Mouse (Mus musculus) MEL (cell line): ENCODE data around the gene Rhpn2. TPM values are rescaled to one million over a fixed set of nuclear protein-coding genes. Genes with fewer than 3 reads are reported as not detected.
A peak's percentile ranks its signal among the peaks of the same experiment; 100 is the strongest.

ENCODE experiments used
- DNase-seq: peaks from one replicate; pipeline ENCODE4 v3.0.0; 2011; ENCODE audit warnings: low read depth, low spot score
- H3K27ac ChIP-seq: 2 replicates; pipeline ENCODE4 v1.5.1; 2012; ENCODE audit warnings: low read depth, mild to moderate bottlenecking, control low read depth, low read length, moderate library complexity; ENCODE audit not compliant: control insufficient read depth
- H3K27me3 ChIP-seq, 2 experiments: fragments of 150-350 bp in 1 of 2; sonication (generic) in 1 of 2; 2 replicates each; pipeline ENCODE4 v1.6.1; 2012; ENCODE audit warnings: low read length in 2 of 2, mild to moderate bottlenecking in 2 of 2, improper control_type of control experiment in 1 of 2, moderate library complexity in 1 of 2; ENCODE audit not compliant: insufficient read depth in 2 of 2, control insufficient read depth in 1 of 2
- H3K36me3 ChIP-seq, 2 experiments: 2 replicates each; pipeline ENCODE4 v1.6.1; 2012 to 2014; ENCODE audit warnings: low read length in 2 of 2, improper control_type of control experiment in 1 of 2, inconsistent platforms in 1 of 2, mild to moderate bottlenecking in 1 of 2; ENCODE audit not compliant: insufficient read depth in 2 of 2, control insufficient read depth in 1 of 2
- H3K4me1 ChIP-seq, 2 experiments: fragments of 150-350 bp in 1 of 2; sonication (generic) in 1 of 2; 2 replicates each; pipeline ENCODE4 v1.6.1; 2012; ENCODE audit warnings: low read length in 2 of 2, improper control_type of control experiment in 1 of 2, mild to moderate bottlenecking in 1 of 2; ENCODE audit not compliant: insufficient read depth in 2 of 2, control insufficient read depth in 1 of 2
- H3K4me3 ChIP-seq, 2 experiments: fragments of 150-350 bp in 1 of 2; sonication (generic) in 1 of 2; 2 replicates each; pipeline ENCODE4 v1.5.1; 2012; ENCODE audit warnings: low read depth in 2 of 2, low read length in 2 of 2, mild to moderate bottlenecking in 2 of 2, moderate library complexity in 2 of 2, control low read depth in 1 of 2, improper control_type of control experiment in 1 of 2; ENCODE audit not compliant: control insufficient read depth in 1 of 2, insufficient read depth in 1 of 2
- H3K79me2 ChIP-seq: 2 replicates; pipeline ENCODE4 v1.6.1; 2012; ENCODE audit warnings: mild to moderate bottlenecking, low read length, moderate library complexity; ENCODE audit not compliant: control insufficient read depth, poor library complexity, insufficient read depth
- H3K9ac ChIP-seq: 2 replicates; pipeline ENCODE4 v1.6.1; 2012; ENCODE audit warnings: low read depth, mild to moderate bottlenecking, control low read depth, low read length, moderate library complexity; ENCODE audit not compliant: control insufficient read depth, poor library complexity, severe bottlenecking
- H3K9me3 ChIP-seq: fragments of 150-350 bp; sonication (generic); replicated peaks from 2 replicates; pipeline ENCODE4 v1.6.1; 2012; ENCODE audit warnings: mild to moderate bottlenecking, low read length, improper control_type of control experiment, moderate library complexity; ENCODE audit not compliant: insufficient read depth
- BHLHE40 ChIP-seq: IDR thresholded peaks from 2 replicates; pipeline ENCODE4 v1.6.1; 2012; ENCODE audit warnings: low read depth, mild to moderate bottlenecking, inconsistent platforms, low read length, improper control_type of control experiment, borderline replicate concordance
- CHD1 ChIP-seq: IDR thresholded peaks from 2 replicates; pipeline ENCODE4 v1.6.1; 2012; ENCODE audit warnings: low read depth, mild to moderate bottlenecking, inconsistent platforms, low read length, improper control_type of control experiment
- CHD2 ChIP-seq: IDR thresholded peaks from 2 replicates; pipeline ENCODE4 v1.6.1; 2011; ENCODE audit warnings: low read length, improper control_type of control experiment
- CTCF ChIP-seq, 3 experiments: IDR thresholded peaks in 2 of 3; conservative IDR thresholded peaks in 1 of 3; 2 replicates each; pipeline ENCODE4 v1.5.1; 2011 to 2012; ENCODE audit warnings: low read length in 3 of 3, low read depth in 2 of 3, mild to moderate bottlenecking in 2 of 3, improper control_type of control experiment in 1 of 3, inconsistent platforms in 1 of 3, mixed read lengths in 1 of 3, moderate library complexity in 1 of 3; ENCODE audit not compliant: control insufficient read depth in 1 of 3, insufficient read depth in 1 of 3, poor library complexity in 1 of 3, severe bottlenecking in 1 of 3
- ELF1 ChIP-seq: IDR thresholded peaks from 2 replicates; pipeline ENCODE4 v1.6.1; 2014; ENCODE audit warnings: low read depth, mild to moderate bottlenecking, inconsistent platforms, low read length, improper control_type of control experiment, moderate library complexity
- EP300 ChIP-seq, 2 experiments: IDR thresholded peaks; 2 replicates each; pipeline ENCODE4 v1.6.1; 2011; ENCODE audit warnings: improper control_type of control experiment in 2 of 2, low read length in 2 of 2, low read depth in 1 of 2, mild to moderate bottlenecking in 1 of 2
- GABPA ChIP-seq: IDR thresholded peaks from 2 replicates; pipeline ENCODE4 v1.6.1; 2012; ENCODE audit warnings: low read depth, mild to moderate bottlenecking, inconsistent platforms, low read length, improper control_type of control experiment, moderate library complexity
- GATA1 ChIP-seq: IDR thresholded peaks from 2 replicates; pipeline ENCODE4 v1.6.1; 2011; ENCODE audit warnings: low read depth, low read length, improper control_type of control experiment
- HCFC1 ChIP-seq: IDR thresholded peaks from 2 replicates; pipeline ENCODE4 v1.6.1; 2012; ENCODE audit warnings: low read depth, mild to moderate bottlenecking, inconsistent platforms, low read length, improper control_type of control experiment, moderate library complexity
- KAT2A ChIP-seq: conservative IDR thresholded peaks from 2 replicates; pipeline ENCODE4 v1.6.1; 2012; ENCODE audit warnings: low read depth, low read length, improper control_type of control experiment, inconsistent platforms
- MAFK ChIP-seq: IDR thresholded peaks from 2 replicates; pipeline ENCODE4 v1.6.1; 2011; ENCODE audit warnings: low read depth, mild to moderate bottlenecking, low read length, improper control_type of control experiment, borderline replicate concordance
- MAZ ChIP-seq: IDR thresholded peaks from 2 replicates; pipeline ENCODE4 v1.6.1; 2012; ENCODE audit warnings: low read depth, mild to moderate bottlenecking, inconsistent platforms, low read length, improper control_type of control experiment
- MEF2A ChIP-seq: IDR thresholded peaks from 2 replicates; pipeline ENCODE4 v1.6.1; 2014; ENCODE audit warnings: low read depth, mild to moderate bottlenecking, inconsistent platforms, low read length, improper control_type of control experiment; ENCODE audit not compliant: poor library complexity, insufficient replicate concordance, severe bottlenecking; ENCODE audit errors: extremely low read depth
- MXI1 ChIP-seq: IDR thresholded peaks from 2 replicates; pipeline ENCODE4 v1.6.1; 2011; ENCODE audit warnings: mild to moderate bottlenecking, low read depth, low read length, improper control_type of control experiment
- MYB ChIP-seq: IDR thresholded peaks from 2 replicates; pipeline ENCODE4 v1.6.1; 2011; ENCODE audit warnings: mild to moderate bottlenecking, low read depth, low read length, improper control_type of control experiment
- MYC ChIP-seq: IDR thresholded peaks from 2 replicates; pipeline ENCODE4 v1.6.1; 2011; ENCODE audit warnings: low read depth, mild to moderate bottlenecking, low read length, improper control_type of control experiment, moderate library complexity
- POLR2A ChIP-seq, 2 experiments: IDR thresholded peaks; 2 replicates each; pipeline ENCODE4 v1.6.1; 2011 to 2012; ENCODE audit warnings: low read length in 2 of 2, mild to moderate bottlenecking in 2 of 2, control low read depth in 1 of 2, improper control_type of control experiment in 1 of 2, low read depth in 1 of 2, moderate library complexity in 1 of 2; ENCODE audit not compliant: control insufficient read depth in 1 of 2, insufficient read depth in 1 of 2, poor library complexity in 1 of 2
- POLR2AphosphoS2 ChIP-seq: IDR thresholded peaks from 2 replicates; pipeline ENCODE4 v1.6.1; 2011; ENCODE audit warnings: low read length, improper control_type of control experiment
- POLR2AphosphoS5 ChIP-seq: IDR thresholded peaks from 2 replicates; pipeline ENCODE4 v1.6.1; 2012; ENCODE audit warnings: low read depth, borderline replicate concordance, mild to moderate bottlenecking, inconsistent platforms, low read length, moderate library complexity, mixed read lengths
- RAD21 ChIP-seq: IDR thresholded peaks from 2 replicates; pipeline ENCODE4 v1.6.1; 2011; ENCODE audit warnings: mild to moderate bottlenecking, low read depth, low read length, improper control_type of control experiment
- RCOR1 ChIP-seq: IDR thresholded peaks from 2 replicates; pipeline ENCODE4 v1.6.1; 2012; ENCODE audit warnings: low read depth, mild to moderate bottlenecking, inconsistent platforms, low read length, improper control_type of control experiment
- SIN3A ChIP-seq: IDR thresholded peaks from 2 replicates; pipeline ENCODE4 v1.6.1; 2012; ENCODE audit warnings: low read length, improper control_type of control experiment, inconsistent platforms
- TCF12 ChIP-seq: IDR thresholded peaks from 2 replicates; pipeline ENCODE4 v1.6.1; 2014; ENCODE audit warnings: low read depth, mild to moderate bottlenecking, inconsistent platforms, low read length, improper control_type of control experiment, moderate library complexity
- UBTF ChIP-seq: IDR thresholded peaks from 2 replicates; pipeline ENCODE4 v1.6.1; 2012; ENCODE audit warnings: low read depth, mild to moderate bottlenecking, inconsistent platforms, low read length, improper control_type of control experiment, moderate library complexity, borderline replicate concordance; ENCODE audit not compliant: insufficient read depth
- USF1 ChIP-seq: IDR thresholded peaks from 2 replicates; pipeline ENCODE4 v1.6.1; 2014; ENCODE audit warnings: low read depth, mild to moderate bottlenecking, inconsistent platforms, low read length, improper control_type of control experiment, moderate library complexity
- ZKSCAN1 ChIP-seq: IDR thresholded peaks from 2 replicates; pipeline ENCODE4 v1.6.1; 2012; ENCODE audit warnings: low read depth, mild to moderate bottlenecking, inconsistent platforms, low read length, improper control_type of control experiment, moderate library complexity
- ZMIZ1 ChIP-seq: IDR thresholded peaks from 2 replicates; pipeline ENCODE4 v1.6.1; 2012; ENCODE audit warnings: low read depth, mild to moderate bottlenecking, inconsistent platforms, low read length, improper control_type of control experiment, moderate library complexity
- ZNF384 ChIP-seq: IDR thresholded peaks from 2 replicates; pipeline ENCODE4 v1.6.1; 2012; ENCODE audit warnings: low read depth, mild to moderate bottlenecking, inconsistent platforms, low read length, improper control_type of control experiment
- polyA plus RNA-seq, 2 experiments: library from polyadenylated mRNA; stranded (reverse) in 1 of 2; unstranded in 1 of 2; fragments of >175 nt in 1 of 2; fragments of >200 nt in 1 of 2; gene quantifications; 2 replicates each; pipeline versions ENCODE4 v1.2.1 to v1.2.4; 2012; ENCODE audit warnings: low replicate concordance in 2 of 2, low read depth in 1 of 2; ENCODE audit not compliant: insufficient read length in 2 of 2, insufficient read depth in 1 of 2, missing spikeins in 1 of 2
- total RNA-seq: library from RNA; depleted of rRNA; stranded (reverse); fragments of 300-350 nt; gene quantifications from 2 replicates; pipeline ENCODE4 v1.2.3, GENCODE M21; 2012

Gene Rhpn2
- total and polyA plus RNA-seq, 3 experiments = 0.58 to 1.2 TPM; not detected in 1

DNA sequence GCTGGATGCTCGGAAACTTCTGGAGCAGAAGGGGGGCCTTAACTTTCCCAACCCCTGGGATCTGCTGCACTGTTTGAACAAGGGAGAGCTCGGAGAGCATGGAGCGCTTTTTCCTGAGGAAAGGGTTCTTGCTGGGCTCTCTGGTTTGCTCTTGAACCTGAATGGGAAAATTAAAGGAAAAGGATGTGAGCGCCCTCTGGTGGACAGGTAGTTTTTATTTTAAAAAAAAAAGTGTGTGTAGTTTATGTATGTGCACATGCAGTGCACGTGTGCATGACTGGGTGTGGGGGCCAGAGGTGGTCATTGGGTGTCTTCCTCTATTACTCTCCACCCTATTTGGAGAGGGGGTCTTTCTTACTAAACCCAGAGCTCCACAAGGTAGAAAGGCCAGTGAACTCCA, 59.0 kb downstream of the Rhpn2 start:
- Histone ChIP-seq H3K27me3 (no peaks in the 10 kb centered on the region), H3K9me3 (no peaks in the 10 kb centered on the region), H3K4me1 (peaks cover 0 to 10% of the 10 kb centered on the region in 2 experiments; a peak in 1 of 4 replicates), H3K79me2 (peaks cover 20% of the 10 kb centered on the region), H3K36me3 (peaks cover 6 to 9% of the 10 kb centered on the region in 2 experiments), H3K9ac (no peak overlapping the region), H3K27ac (no peak overlapping the region), H3K4me3 (no peak overlapping the region)
- peak; percentile 19 for TF ChIP-seq RAD21
- TF ChIP-seq ZNF384 = peak; percentile 77
- TF ChIP-seq MXI1 = no peak
- TF ChIP-seq MEF2A = no peak
- TF ChIP-seq CTCF (IDR thresholded peaks at IDR 0.05 in 2 of 3, conservative IDR thresholded peaks at IDR 0.05 in 1 of 3; ENCODE audit: control insufficient read depth in 1 of 3, insufficient read depth in 1 of 3, low read depth in 2 of 3, low read length in 3 of 3, poor library complexity in 1 of 3, severe bottlenecking in 1 of 3) = peak in 2 of 3 experiments; percentile 38 to 54; a peak in 3 of 6 replicates
- no peak for TF ChIP-seq ZKSCAN1
- no peak for TF ChIP-seq POLR2AphosphoS2
- no peak for TF ChIP-seq ELF1
- no peak for DNase-seq

DNA sequence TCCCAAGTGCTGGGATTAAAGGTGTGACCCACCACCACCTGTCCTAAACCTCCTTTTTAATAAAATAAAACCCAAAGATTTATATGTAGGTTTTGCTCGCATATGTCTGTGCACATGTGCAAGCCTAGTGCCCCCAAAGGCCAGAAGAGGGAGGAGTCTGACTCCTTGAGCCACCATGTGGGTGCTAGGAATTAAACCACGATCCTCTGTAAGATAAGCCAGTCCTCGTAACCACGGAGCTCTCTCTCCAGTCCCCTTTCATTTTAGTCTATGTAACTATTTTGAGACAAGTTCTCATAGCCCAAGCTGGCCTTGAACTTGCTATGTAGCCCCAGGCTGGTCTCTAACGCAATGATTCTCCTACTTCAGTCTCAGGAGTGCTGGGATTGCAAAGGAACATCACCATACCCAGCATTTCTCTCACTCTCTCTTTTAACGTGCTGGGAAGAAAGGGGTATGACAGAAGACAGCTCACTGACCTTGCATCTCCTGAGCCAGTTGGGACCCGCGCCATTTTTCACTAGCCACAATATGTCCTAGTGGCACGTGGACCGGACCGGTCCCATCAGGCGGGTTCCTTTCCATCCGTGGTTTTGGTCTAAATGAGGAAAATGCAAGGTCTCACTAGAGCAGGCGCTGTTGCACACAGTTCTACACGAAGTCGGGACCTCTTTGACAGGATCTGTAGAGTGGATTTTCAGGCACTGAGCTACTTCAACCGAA, 61.9 kb downstream of the Rhpn2 start:
- Histone ChIP-seq H3K79me2 (peaks cover 20% of the 10 kb centered on the region), H3K27ac (peak overlapping the region; percentile 87), H3K4me1 (peaks cover 0 to 11% of the 10 kb centered on the region in 2 experiments; a peak in 1 of 4 replicates), H3K27me3 (no peaks in the 10 kb centered on the region), H3K4me3 (peak overlapping the region; percentile 76 to 93), H3K9me3 (no peaks in the 10 kb centered on the region), H3K36me3 (peaks cover 6 to 9% of the 10 kb centered on the region in 2 experiments), H3K9ac (peak overlapping the region; percentile 89)
- DNase-seq = peak; percentile 71
- TF ChIP-seq ELF1 (no peak), GABPA (no peak), UBTF (no peak), POLR2AphosphoS5 (no peak), POLR2A (IDR thresholded peaks at IDR 0.05; ENCODE audit: control insufficient read depth in 1 of 2, insufficient read depth in 1 of 2, low read depth in 1 of 2, low read length in 2 of 2, poor library complexity in 1 of 2) (peak; percentile 8 to 51; a peak in 1 of 4 replicates), MYB (no peak), CHD2 (no peak), TCF12 (0 out of 2 replicates have a peak, but pooled peaks have one; percentile 20), SIN3A (no peak), BHLHE40 (no peak), CTCF (IDR thresholded peaks at IDR 0.05 in 2 of 3, conservative IDR thresholded peaks at IDR 0.05 in 1 of 3; ENCODE audit: control insufficient read depth in 1 of 3, insufficient read depth in 1 of 3, low read depth in 2 of 3, low read length in 3 of 3, poor library complexity in 1 of 3, severe bottlenecking in 1 of 3) (peak in 1 of 3 experiments; percentile 4; a peak in 1 of 6 replicates), ZKSCAN1 (no peak), GATA1 (peak; percentile 69; the same call in 1 of the 2 replicates), EP300 (IDR thresholded peaks at IDR 0.05; ENCODE audit: low read depth in 1 of 2, low read length in 2 of 2) (0 out of 4 replicates have a peak, but pooled peaks of 1 of the 2 experiments have one; percentile 48), CHD1 (no peak; the same call in 1 of the 2 replicates), MAFK (no peak), ZNF384 (no peak), MAZ (no peak), USF1 (no peak), MYC (peak; percentile 91), HCFC1 (peak; percentile 50; the same call in 1 of the 2 replicates), KAT2A (no peak), RCOR1 (no peak), ZMIZ1 (no peak), MEF2A (no peak)
